Mouse (Mus musculus) MEL (cell line): Measurements from ENCODE around the gene Apobec3. TPM values are rescaled to one million over a fixed set of nuclear protein-coding genes. Genes with fewer than 3 reads are reported as not detected.

Source experiments
- DNase-seq: peaks from one replicate; pipeline ENCODE4 v3.0.0; 2011; ENCODE audit warnings: low read depth, low spot score
- H3K27ac ChIP-seq: 2 replicates; pipeline ENCODE4 v1.5.1; 2012; ENCODE audit warnings: low read depth, mild to moderate bottlenecking, control low read depth, low read length, moderate library complexity; ENCODE audit not compliant: control insufficient read depth
- H3K27me3 ChIP-seq, 2 experiments: fragments of 150-350 bp in 1 of 2; sonication (generic) in 1 of 2; 2 replicates each; pipeline ENCODE4 v1.6.1; 2012; ENCODE audit warnings: low read length in 2 of 2, mild to moderate bottlenecking in 2 of 2, improper control_type of control experiment in 1 of 2, moderate library complexity in 1 of 2; ENCODE audit not compliant: insufficient read depth in 2 of 2, control insufficient read depth in 1 of 2
- H3K36me3 ChIP-seq, 2 experiments: 2 replicates each; pipeline ENCODE4 v1.6.1; 2012 to 2014; ENCODE audit warnings: low read length in 2 of 2, improper control_type of control experiment in 1 of 2, inconsistent platforms in 1 of 2, mild to moderate bottlenecking in 1 of 2; ENCODE audit not compliant: insufficient read depth in 2 of 2, control insufficient read depth in 1 of 2
- H3K4me1 ChIP-seq, 2 experiments: fragments of 150-350 bp in 1 of 2; sonication (generic) in 1 of 2; 2 replicates each; pipeline ENCODE4 v1.6.1; 2012; ENCODE audit warnings: low read length in 2 of 2, improper control_type of control experiment in 1 of 2, mild to moderate bottlenecking in 1 of 2; ENCODE audit not compliant: insufficient read depth in 2 of 2, control insufficient read depth in 1 of 2
- H3K4me3 ChIP-seq, 2 experiments: fragments of 150-350 bp in 1 of 2; sonication (generic) in 1 of 2; 2 replicates each; pipeline ENCODE4 v1.5.1; 2012; ENCODE audit warnings: low read depth in 2 of 2, low read length in 2 of 2, mild to moderate bottlenecking in 2 of 2, moderate library complexity in 2 of 2, control low read depth in 1 of 2, improper control_type of control experiment in 1 of 2; ENCODE audit not compliant: control insufficient read depth in 1 of 2, insufficient read depth in 1 of 2
- H3K79me2 ChIP-seq: 2 replicates; pipeline ENCODE4 v1.6.1; 2012; ENCODE audit warnings: mild to moderate bottlenecking, low read length, moderate library complexity; ENCODE audit not compliant: control insufficient read depth, poor library complexity, insufficient read depth
- H3K9ac ChIP-seq: 2 replicates; pipeline ENCODE4 v1.6.1; 2012; ENCODE audit warnings: low read depth, mild to moderate bottlenecking, control low read depth, low read length, moderate library complexity; ENCODE audit not compliant: control insufficient read depth, poor library complexity, severe bottlenecking
- H3K9me3 ChIP-seq: fragments of 150-350 bp; sonication (generic); replicated peaks from 2 replicates; pipeline ENCODE4 v1.6.1; 2012; ENCODE audit warnings: mild to moderate bottlenecking, low read length, improper control_type of control experiment, moderate library complexity; ENCODE audit not compliant: insufficient read depth
- BHLHE40 ChIP-seq: IDR thresholded peaks from 2 replicates; pipeline ENCODE4 v1.6.1; 2012; ENCODE audit warnings: low read depth, mild to moderate bottlenecking, inconsistent platforms, low read length, improper control_type of control experiment, borderline replicate concordance
- CHD1 ChIP-seq: IDR thresholded peaks from 2 replicates; pipeline ENCODE4 v1.6.1; 2012; ENCODE audit warnings: low read depth, mild to moderate bottlenecking, inconsistent platforms, low read length, improper control_type of control experiment
- CHD2 ChIP-seq: IDR thresholded peaks from 2 replicates; pipeline ENCODE4 v1.6.1; 2011; ENCODE audit warnings: low read length, improper control_type of control experiment
- ELF1 ChIP-seq: IDR thresholded peaks from 2 replicates; pipeline ENCODE4 v1.6.1; 2014; ENCODE audit warnings: low read depth, mild to moderate bottlenecking, inconsistent platforms, low read length, improper control_type of control experiment, moderate library complexity
- EP300 ChIP-seq, 2 experiments: IDR thresholded peaks; 2 replicates each; pipeline ENCODE4 v1.6.1; 2011; ENCODE audit warnings: improper control_type of control experiment in 2 of 2, low read length in 2 of 2, low read depth in 1 of 2, mild to moderate bottlenecking in 1 of 2
- ETS1 ChIP-seq: IDR thresholded peaks from 2 replicates; pipeline ENCODE4 v1.6.1; 2012; ENCODE audit warnings: low read depth, mild to moderate bottlenecking, inconsistent platforms, low read length, improper control_type of control experiment, moderate library complexity
- KAT2A ChIP-seq: conservative IDR thresholded peaks from 2 replicates; pipeline ENCODE4 v1.6.1; 2012; ENCODE audit warnings: low read depth, low read length, improper control_type of control experiment, inconsistent platforms
- MAX ChIP-seq: IDR thresholded peaks from 2 replicates; pipeline ENCODE4 v1.6.1; 2011; ENCODE audit warnings: low read length, improper control_type of control experiment
- MAZ ChIP-seq: IDR thresholded peaks from 2 replicates; pipeline ENCODE4 v1.6.1; 2012; ENCODE audit warnings: low read depth, mild to moderate bottlenecking, inconsistent platforms, low read length, improper control_type of control experiment
- MXI1 ChIP-seq: IDR thresholded peaks from 2 replicates; pipeline ENCODE4 v1.6.1; 2011; ENCODE audit warnings: mild to moderate bottlenecking, low read depth, low read length, improper control_type of control experiment
- NELFE ChIP-seq: IDR thresholded peaks from 2 replicates; pipeline ENCODE4 v1.6.1; 2011; ENCODE audit warnings: low read depth, low read length, improper control_type of control experiment
- RAD21 ChIP-seq: IDR thresholded peaks from 2 replicates; pipeline ENCODE4 v1.6.1; 2011; ENCODE audit warnings: mild to moderate bottlenecking, low read depth, low read length, improper control_type of control experiment
- TBP ChIP-seq: IDR thresholded peaks from 2 replicates; pipeline ENCODE4 v1.8.0; 2011; ENCODE audit warnings: low read depth, low read length, improper control_type of control experiment
- TCF12 ChIP-seq: IDR thresholded peaks from 2 replicates; pipeline ENCODE4 v1.6.1; 2014; ENCODE audit warnings: low read depth, mild to moderate bottlenecking, inconsistent platforms, low read length, improper control_type of control experiment, moderate library complexity
- UBTF ChIP-seq: IDR thresholded peaks from 2 replicates; pipeline ENCODE4 v1.6.1; 2012; ENCODE audit warnings: low read depth, mild to moderate bottlenecking, inconsistent platforms, low read length, improper control_type of control experiment, moderate library complexity, borderline replicate concordance; ENCODE audit not compliant: insufficient read depth
- USF2 ChIP-seq, 2 experiments: IDR thresholded peaks; 2 replicates each; pipeline ENCODE4 v1.6.1; 2011 to 2012; ENCODE audit warnings: improper control_type of control experiment in 2 of 2, low read length in 2 of 2, borderline replicate concordance in 1 of 2, inconsistent platforms in 1 of 2, low read depth in 1 of 2, mild to moderate bottlenecking in 1 of 2; ENCODE audit not compliant: insufficient read depth in 1 of 2
- ZKSCAN1 ChIP-seq: IDR thresholded peaks from 2 replicates; pipeline ENCODE4 v1.6.1; 2012; ENCODE audit warnings: low read depth, mild to moderate bottlenecking, inconsistent platforms, low read length, improper control_type of control experiment, moderate library complexity
- ZNF384 ChIP-seq: IDR thresholded peaks from 2 replicates; pipeline ENCODE4 v1.6.1; 2012; ENCODE audit warnings: low read depth, mild to moderate bottlenecking, inconsistent platforms, low read length, improper control_type of control experiment
- polyA plus RNA-seq, 2 experiments: library from polyadenylated mRNA; stranded (reverse) in 1 of 2; unstranded in 1 of 2; fragments of >175 nt in 1 of 2; fragments of >200 nt in 1 of 2; gene quantifications; 2 replicates each; pipeline versions ENCODE4 v1.2.1 to v1.2.4; 2012; ENCODE audit warnings: low replicate concordance in 2 of 2, low read depth in 1 of 2; ENCODE audit not compliant: insufficient read length in 2 of 2, insufficient read depth in 1 of 2, missing spikeins in 1 of 2
- total RNA-seq: library from RNA; depleted of rRNA; stranded (reverse); fragments of 300-350 nt; gene quantifications from 2 replicates; pipeline ENCODE4 v1.2.3, GENCODE M21; 2012

Apobec3 gene
- total and polyA plus RNA-seq, 3 experiments, result 22.2 to 38.6 TPM; not detected in 1

DNA sequence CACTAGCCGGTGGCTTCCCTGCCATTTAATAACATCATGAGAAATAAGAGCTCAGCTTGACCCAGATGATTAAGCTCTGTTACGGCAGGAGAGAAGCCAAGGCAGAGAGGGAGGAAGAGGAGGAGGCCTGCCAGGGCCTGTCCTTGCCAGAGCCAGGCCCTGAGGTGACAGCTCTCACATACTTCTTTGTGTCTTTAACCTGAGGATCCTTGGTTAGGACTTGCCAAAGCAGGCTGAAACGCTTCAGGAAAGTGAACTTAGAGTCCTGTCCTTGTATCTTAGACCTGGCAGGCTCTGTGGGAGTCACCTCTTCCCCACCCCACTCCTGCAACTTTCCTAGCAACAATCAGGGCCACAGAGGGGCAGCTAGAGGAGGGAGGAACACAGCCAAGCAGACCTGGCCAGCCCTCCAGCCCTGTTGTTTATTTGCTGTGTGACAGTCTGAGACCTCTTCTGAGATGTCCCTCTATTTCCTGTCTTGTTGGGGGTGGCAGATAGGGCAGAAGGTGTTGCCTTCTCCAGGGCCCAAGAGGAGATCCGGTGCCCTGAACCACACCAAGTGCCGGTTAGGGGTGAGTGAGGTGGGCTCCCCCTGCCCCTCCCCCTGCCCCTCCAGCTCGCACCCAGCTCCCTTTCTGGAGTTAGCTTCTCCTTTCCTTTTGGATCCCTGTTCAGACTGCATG lies 8.5 kb downstream of the Apobec3 start:
- Histone ChIP-seq H3K27ac (no peak overlapping the region), H3K9ac (no peak overlapping the region), H3K79me2 (no peaks in the 10 kb centered on the region)

DNA sequence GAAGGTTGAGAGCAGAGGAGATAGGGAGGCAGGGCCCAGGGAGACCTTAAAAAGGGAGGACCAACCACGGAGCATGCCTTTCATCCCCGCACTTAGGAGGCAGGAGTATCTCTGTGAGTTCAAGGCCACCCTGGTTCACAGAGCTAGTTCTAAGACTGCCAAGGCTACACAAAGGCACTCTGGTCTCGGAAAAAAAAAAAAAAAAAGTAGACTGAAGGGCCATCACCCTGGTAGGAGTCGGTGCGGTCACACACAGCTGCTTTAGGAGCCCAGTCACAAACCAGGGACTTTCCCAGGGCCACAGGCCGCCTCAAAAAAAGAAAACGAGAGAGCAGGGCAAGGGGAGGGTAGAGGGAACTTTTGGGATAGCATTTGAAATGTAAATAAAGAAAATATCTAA lies 9.3 kb downstream of the Apobec3 start:
- DNase-seq, result no peak
- Histone ChIP-seq H3K4me1 (no peaks in the 10 kb centered on the region), H3K36me3 (peaks cover 0 to 2% of the 10 kb centered on the region in 2 experiments; a peak in 1 of 4 replicates), H3K27me3 (no peaks in the 10 kb centered on the region), H3K9me3 (no peaks in the 10 kb centered on the region), H3K9ac (no peak overlapping the region), H3K27ac (no peak overlapping the region), H3K4me3 (no peak overlapping the region)
- TF ChIP-seq CHD2, result no peak
- TF ChIP-seq NELFE, result no peak
- no peak for TF ChIP-seq TCF12
- TF ChIP-seq ZNF384, result no peak
- TF ChIP-seq EP300 (IDR thresholded peaks at IDR 0.05; ENCODE audit: low read depth in 1 of 2, low read length in 2 of 2), result no peak
- no peak for TF ChIP-seq KAT2A
- no peak for TF ChIP-seq CHD1
- TF ChIP-seq BHLHE40, result no peak
- no peak for TF ChIP-seq MAX
- TF ChIP-seq RAD21, result no peak
- no peak for TF ChIP-seq ELF1
- TF ChIP-seq USF2 (IDR thresholded peaks at IDR 0.05; ENCODE audit: borderline replicate concordance in 1 of 2, insufficient read depth in 1 of 2, low read depth in 1 of 2, low read length in 2 of 2), result no peak
- TF ChIP-seq ZKSCAN1, result no peak
- no peak for TF ChIP-seq UBTF
- no peak for TF ChIP-seq MAZ
- TF ChIP-seq TBP, result no peak
- no peak for TF ChIP-seq ETS1
- TF ChIP-seq, all 39 proteins: peak for 0
- no peaks in the 10 kb centered on the region for H3K79me2 ChIP-seq

More for the DNA sequence above, 8.5 kb downstream of the Apobec3 start:
- Histone ChIP-seq H3K4me3 (no peak overlapping the region), H3K27me3 (no peaks in the 10 kb centered on the region), H3K4me1 (peaks cover 0 to under 1% of the 10 kb centered on the region in 2 experiments; a peak in 2 of 4 replicates), H3K9me3 (no peaks in the 10 kb centered on the region), H3K36me3 (peaks cover 0 to 2% of the 10 kb centered on the region in 2 experiments; a peak in 2 of 4 replicates)
- no peak for TF ChIP-seq MXI1
- no peak for DNase-seq
